Mouse (Mus musculus): ENCODE measurements around the gene Fbxo34.
A peak's percentile ranks its signal among the peaks of the same experiment; 100 is the strongest.

GRCm38 (mm10) chr14:47472359-47472742 is 22.1 kb downstream of the Fbxo34 start:
- TF ChIP-seq TCF12 (IDR thresholded peaks at IDR 0.05; ENCODE audit: low read depth, low read length) = peak; percentile 73
- TF ChIP-seq CTCF (IDR thresholded peaks at IDR 0.05 in 2 of 3, conservative IDR thresholded peaks at IDR 0.05 in 1 of 3; ENCODE audit: control insufficient read depth in 1 of 3, insufficient read depth in 1 of 3, low read depth in 2 of 3, low read length in 3 of 3, poor library complexity in 1 of 3, severe bottlenecking in 1 of 3) = peak; percentile 73 to 94 (median 90)
- TF ChIP-seq SIN3A (IDR thresholded peaks at IDR 0.05; ENCODE audit: low read length) = peak; percentile 59; the same call in 1 of the 2 replicates
- TF ChIP-seq RCOR1 (IDR thresholded peaks at IDR 0.05; ENCODE audit: low read depth, low read length) = no peak
- no peak; the same call in 1 of the 2 replicates for TF ChIP-seq ZNF384 (IDR thresholded peaks at IDR 0.05; ENCODE audit: low read depth, low read length)
- TF ChIP-seq RAD21 (IDR thresholded peaks at IDR 0.05; ENCODE audit: low read depth, low read length) = peak; percentile 22
- TF ChIP-seq GATA1 (IDR thresholded peaks at IDR 0.05; ENCODE audit: low read depth, low read length) = no peak
- 0 out of 2 replicates have a peak, but pooled peaks have one; percentile 33 for TF ChIP-seq POLR2AphosphoS2 (IDR thresholded peaks at IDR 0.05; ENCODE audit: low read length)
- TF ChIP-seq ETS1 (IDR thresholded peaks at IDR 0.05; ENCODE audit: low read depth, low read length) = peak; percentile 42; the same call in 1 of the 2 replicates
- TF ChIP-seq ELF1 (IDR thresholded peaks at IDR 0.05; ENCODE audit: low read depth, low read length) = no peak
- TF ChIP-seq NRF1 (IDR thresholded peaks at IDR 0.05; ENCODE audit: insufficient read depth, low read depth, low read length, poor library complexity, severe bottlenecking) = peak; percentile 43; the same call in 1 of the 2 replicates
- TF ChIP-seq POLR2A (IDR thresholded peaks at IDR 0.05; ENCODE audit: control insufficient read depth in 1 of 2, insufficient read depth in 1 of 2, low read depth in 1 of 2, low read length in 2 of 2, poor library complexity in 1 of 2) = peak; percentile 75 to 77; a peak in 3 of 4 replicates
- TF ChIP-seq JUND (IDR thresholded peaks at IDR 0.05; ENCODE audit: low read depth, low read length) = no peak

Measured in MEL (cell line).